Mouse (Mus musculus): Measurements from ENCODE around the gene Dcst2. TPM values are rescaled to one million over a fixed set of nuclear protein-coding genes. Genes with fewer than 3 reads are reported as not detected.

Gene Dcst2
- polyA plus RNA-seq, 1 experiment, result not detected

GRCm38 (mm10) chr3:89319591-89320350 is 42.0 kb upstream of the Dcst2 start:
- Histone ChIP-seq H3K4me1 (ENCODE audit: control insufficient read depth, insufficient read depth, low read length) (no peaks in the 10 kb centered on the region), H3K4me3 (ENCODE audit: insufficient read depth, low read length) (0 out of 2 replicates have a peak overlapping the region, but pooled peaks have one; percentile 10), H3K27ac (ENCODE audit: insufficient read depth, low read length) (no peak overlapping the region)
- TF ChIP-seq CTCF (IDR thresholded peaks at IDR 0.05; ENCODE audit: borderline replicate concordance, insufficient read depth, low read length), result no peak
- TF ChIP-seq POLR2A (IDR thresholded peaks at IDR 0.05; ENCODE audit: low read depth, low read length), result no peak

GRCm38 (mm10) chr3:89320581-89321182 is 41.1 kb upstream of the Dcst2 start:
- TF ChIP-seq CTCF (IDR thresholded peaks at IDR 0.05; ENCODE audit: borderline replicate concordance, insufficient read depth, low read length) (no peak), POLR2A (IDR thresholded peaks at IDR 0.05; ENCODE audit: low read depth, low read length) (no peak)
- H3K27ac ChIP-seq (ENCODE audit: insufficient read depth, low read length), result no peak overlapping the region
- no peaks in the 10 kb centered on the region for H3K4me1 ChIP-seq (ENCODE audit: control insufficient read depth, insufficient read depth, low read length)
- H3K4me3 ChIP-seq (ENCODE audit: insufficient read depth, low read length), result peak overlapping the region; percentile 46; the same call in 1 of the 2 replicates

GRCm38 (mm10) chr3:89321183-89322130 is 40.3 kb upstream of the Dcst2 start:
- Histone ChIP-seq H3K27ac (ENCODE audit: insufficient read depth, low read length) (no peak overlapping the region), H3K4me1 (ENCODE audit: control insufficient read depth, insufficient read depth, low read length) (no peaks in the 10 kb centered on the region), H3K4me3 (ENCODE audit: insufficient read depth, low read length) (peak overlapping the region; percentile 46)
- 0 out of 2 replicates have a peak, but pooled peaks have one; percentile 7 for TF ChIP-seq CTCF (IDR thresholded peaks at IDR 0.05; ENCODE audit: borderline replicate concordance, insufficient read depth, low read length)
- no peak for TF ChIP-seq POLR2A (IDR thresholded peaks at IDR 0.05; ENCODE audit: low read depth, low read length)

GRCm38 (mm10) chr3:89322131-89322500 is 39.7 kb upstream of the Dcst2 start:
- H3K27ac ChIP-seq (ENCODE audit: insufficient read depth, low read length), result no peak overlapping the region

GRCm38 (mm10) chr3:89322514-89323165 is 39.1 kb upstream of the Dcst2 start, which contains the start of gene Efna3:
Gene Efna3, minus strand, starts transcription at chr3:89322965.
- Histone ChIP-seq H3K27ac (ENCODE audit: insufficient read depth, low read length) (no peak within 1 kb of the TSS), H3K4me1 (ENCODE audit: control insufficient read depth, insufficient read depth, low read length) (no peaks in the 10 kb centered on the region), H3K4me3 (ENCODE audit: insufficient read depth, low read length) (peak within 1 kb of the TSS; percentile 46)
- no peak for TF ChIP-seq POLR2A (IDR thresholded peaks at IDR 0.05; ENCODE audit: low read depth, low read length)
- TF ChIP-seq CTCF (IDR thresholded peaks at IDR 0.05; ENCODE audit: borderline replicate concordance, insufficient read depth, low read length), result no peak

More at GRCm38 (mm10) chr3:89322131-89322500, 39.7 kb upstream of the Dcst2 start:
- TF ChIP-seq POLR2A (IDR thresholded peaks at IDR 0.05; ENCODE audit: low read depth, low read length) (no peak), CTCF (IDR thresholded peaks at IDR 0.05; ENCODE audit: borderline replicate concordance, insufficient read depth, low read length) (no peak)
- Histone ChIP-seq H3K4me3 (ENCODE audit: insufficient read depth, low read length) (peak overlapping the region; percentile 46), H3K4me1 (ENCODE audit: control insufficient read depth, insufficient read depth, low read length) (no peaks in the 10 kb centered on the region)

- Histone ChIP-seq H3K4me3 (ENCODE audit: insufficient read depth, low read length) (no peak overlapping the region), H3K4me1 (ENCODE audit: control insufficient read depth, insufficient read depth, low read length) (no peaks in the 10 kb centered on the region), H3K27ac (ENCODE audit: insufficient read depth, low read length) (no peak overlapping the region)
- no peak for TF ChIP-seq POLR2A (IDR thresholded peaks at IDR 0.05; ENCODE audit: low read depth, low read length)
- TF ChIP-seq CTCF (IDR thresholded peaks at IDR 0.05; ENCODE audit: borderline replicate concordance, insufficient read depth, low read length), result no peak
These were observed 35.9 kb upstream of the Dcst2 start for GRCm38 (mm10) chr3:89325882-89326281.

- Histone ChIP-seq H3K4me3 (ENCODE audit: insufficient read depth, low read length) (no peak overlapping the region), H3K4me1 (ENCODE audit: control insufficient read depth, insufficient read depth, low read length) (no peaks in the 10 kb centered on the region), H3K27ac (ENCODE audit: insufficient read depth, low read length) (no peak overlapping the region)
- TF ChIP-seq POLR2A (IDR thresholded peaks at IDR 0.05; ENCODE audit: low read depth, low read length) (no peak), CTCF (IDR thresholded peaks at IDR 0.05; ENCODE audit: borderline replicate concordance, insufficient read depth, low read length) (no peak)
These were observed 34.4 kb upstream of the Dcst2 start for GRCm38 (mm10) chr3:89327371-89327870.

GRCm38 (mm10) chr3:89328623-89329022 is 33.2 kb upstream of the Dcst2 start:
- H3K4me3 ChIP-seq (ENCODE audit: insufficient read depth, low read length), result no peak overlapping the region
- no peak overlapping the region for H3K27ac ChIP-seq (ENCODE audit: insufficient read depth, low read length)
- TF ChIP-seq CTCF (IDR thresholded peaks at IDR 0.05; ENCODE audit: borderline replicate concordance, insufficient read depth, low read length), result no peak
- no peak for TF ChIP-seq POLR2A (IDR thresholded peaks at IDR 0.05; ENCODE audit: low read depth, low read length)
- H3K4me1 ChIP-seq (ENCODE audit: control insufficient read depth, insufficient read depth, low read length), result no peaks in the 10 kb centered on the region

GRCm38 (mm10) chr3:89330346-89330745 is 31.4 kb upstream of the Dcst2 start:
- no peaks in the 10 kb centered on the region for H3K4me1 ChIP-seq (ENCODE audit: control insufficient read depth, insufficient read depth, low read length)

More at GRCm38 (mm10) chr3:89330346-89330745, 31.4 kb upstream of the Dcst2 start:
- Histone ChIP-seq H3K4me3 (ENCODE audit: insufficient read depth, low read length) (no peak overlapping the region), H3K27ac (ENCODE audit: insufficient read depth, low read length) (no peak overlapping the region)
- TF ChIP-seq CTCF (IDR thresholded peaks at IDR 0.05; ENCODE audit: borderline replicate concordance, insufficient read depth, low read length) (no peak), POLR2A (IDR thresholded peaks at IDR 0.05; ENCODE audit: low read depth, low read length) (no peak)
